Mouse (Mus musculus): Measurements from ENCODE around the gene Glis1. TPM values are rescaled to one million over a fixed set of nuclear protein-coding genes. Genes with fewer than 3 reads are reported as not detected.

Gene Glis1
- polyA plus RNA-seq, 1 experiment from 2014 or later = 2.7 TPM

GRCm38 (mm10) chr4:107648959-107649485 is 214.6 kb downstream of the Glis1 start:
- Histone ChIP-seq H3K4me2 (no peak overlapping the region), H3K4me3 (no peak overlapping the region), H3K27ac (replicated peaks) (no peak overlapping the region), H3K9me3 (no peaks in the 10 kb centered on the region), H3K9ac (no peak overlapping the region), H3K27me3 (no peaks in the 10 kb centered on the region), H3K4me1 (replicated peaks) (peaks cover 35% of the 10 kb centered on the region), H3K36me3 (no peaks in the 10 kb centered on the region)
- 61% methylated on average over 5 of the region's 5 CpGs for WGBS
- no peak for ATAC-seq (ENCODE audit: low read depth)

GRCm38 (mm10) chr4:107651021-107651496 is 216.7 kb downstream of the Glis1 start:
- Histone ChIP-seq H3K9ac (no peak overlapping the region), H3K9me3 (no peaks in the 10 kb centered on the region), H3K27me3 (no peaks in the 10 kb centered on the region), H3K36me3 (no peaks in the 10 kb centered on the region), H3K4me1 (replicated peaks) (peaks cover 35% of the 10 kb centered on the region), H3K4me3 (no peak overlapping the region), H3K4me2 (peak overlapping the region; percentile 2; the same call in 1 of the 2 replicates), H3K27ac (replicated peaks) (no peak overlapping the region)
- WGBS = 19% methylated on average over 12 of the region's 12 CpGs
- ATAC-seq (ENCODE audit: low read depth) = no peak; the same call in 1 of the 2 replicates

GRCm38 (mm10) chr4:107652598-107653279 is 218.3 kb downstream of the Glis1 start:
- ATAC-seq (ENCODE audit: low read depth) = peak; percentile 90
- 12% methylated on average over 7 of the region's 7 CpGs for WGBS
- Histone ChIP-seq H3K9ac (no peak overlapping the region), H3K9me3 (no peaks in the 10 kb centered on the region), H3K4me3 (no peak overlapping the region), H3K4me2 (peak overlapping the region; percentile 19; the same call in 1 of the 2 replicates), H3K27ac (replicated peaks) (no peak overlapping the region), H3K27me3 (no peaks in the 10 kb centered on the region), H3K36me3 (no peaks in the 10 kb centered on the region), H3K4me1 (replicated peaks) (peaks cover 35% of the 10 kb centered on the region)

GRCm38 (mm10) chr4:107653280-107653643 is 218.9 kb downstream of the Glis1 start:
- H3K27ac ChIP-seq (replicated peaks) = no peak overlapping the region
- no peak overlapping the region for H3K4me2 ChIP-seq
- H3K27me3 ChIP-seq = no peaks in the 10 kb centered on the region
- H3K9ac ChIP-seq = no peak overlapping the region
- no peaks in the 10 kb centered on the region for H3K36me3 ChIP-seq
- whole genome bisulfite sequencing = 76% methylated on average over 5 of the region's 5 CpGs
- ATAC-seq (ENCODE audit: low read depth) = peak; percentile 24; the same call in 1 of the 2 replicates
- H3K9me3 ChIP-seq = no peaks in the 10 kb centered on the region
- H3K4me1 ChIP-seq (replicated peaks) = peaks cover 35% of the 10 kb centered on the region
- H3K4me3 ChIP-seq = no peak overlapping the region

GRCm38 (mm10) chr4:107660649-107661048 is 226.3 kb downstream of the Glis1 start:
- WGBS = 69% methylated on average over 11 of the region's 11 CpGs
- no peak overlapping the region for H3K4me2 ChIP-seq
- no peaks in the 10 kb centered on the region for H3K9me3 ChIP-seq
- no peak overlapping the region for H3K4me3 ChIP-seq
- H3K36me3 ChIP-seq = no peaks in the 10 kb centered on the region
- H3K27ac ChIP-seq (replicated peaks) = no peak overlapping the region
- H3K4me1 ChIP-seq (replicated peaks) = 0 out of 2 replicates have a peak, but pooled peaks cover 4% of the 10 kb centered on the region
- no peak; the same call in 1 of the 2 replicates for ATAC-seq (ENCODE audit: low read depth)
- H3K27me3 ChIP-seq = no peaks in the 10 kb centered on the region
- H3K9ac ChIP-seq = no peak overlapping the region

GRCm38 (mm10) chr4:107668514-107668913 is 234.1 kb downstream of the Glis1 start:
- ATAC-seq (ENCODE audit: low read depth) = no peak
- H3K9me3 ChIP-seq = no peaks in the 10 kb centered on the region
- H3K4me1 ChIP-seq (replicated peaks) = peaks cover 3% of the 10 kb centered on the region
- H3K9ac ChIP-seq = no peak overlapping the region
- no peak overlapping the region for H3K4me2 ChIP-seq
- H3K27me3 ChIP-seq = no peaks in the 10 kb centered on the region
- no peak overlapping the region for H3K4me3 ChIP-seq
- H3K36me3 ChIP-seq = no peaks in the 10 kb centered on the region
- H3K27ac ChIP-seq (replicated peaks) = no peak overlapping the region
- WGBS = 89% methylated on average over 2 of the region's 2 CpGs

- H3K27me3 ChIP-seq = no peaks in the 10 kb centered on the region
- no peaks in the 10 kb centered on the region for H3K9me3 ChIP-seq
- H3K9ac ChIP-seq = no peak overlapping the region
- H3K4me3 ChIP-seq = no peak overlapping the region
- H3K4me1 ChIP-seq (replicated peaks) = peaks cover 11% of the 10 kb centered on the region
- H3K36me3 ChIP-seq = no peaks in the 10 kb centered on the region
- ATAC-seq (ENCODE audit: low read depth) = no peak
- WGBS = 64% methylated on average over 5 of the region's 5 CpGs
- no peak overlapping the region for H3K4me2 ChIP-seq
- H3K27ac ChIP-seq (replicated peaks) = peak overlapping the region; percentile 38
Observed at GRCm38 (mm10) chr4:107670731-107671130, 236.3 kb downstream of the Glis1 start.

GRCm38 (mm10) chr4:107673638-107674321 is 239.4 kb downstream of the Glis1 start:
- Histone ChIP-seq H3K4me1 (replicated peaks) (peaks cover 11% of the 10 kb centered on the region), H3K4me3 (peak overlapping the region; percentile 10; the same call in 1 of the 2 replicates), H3K36me3 (no peaks in the 10 kb centered on the region), H3K9ac (peak overlapping the region; percentile 41), H3K27me3 (no peaks in the 10 kb centered on the region), H3K9me3 (no peaks in the 10 kb centered on the region), H3K4me2 (peak overlapping the region; percentile 44), H3K27ac (replicated peaks) (peak overlapping the region; percentile 86)
- 12% methylated on average over 23 of the region's 23 CpGs for WGBS
- peak; percentile 94 for ATAC-seq (ENCODE audit: low read depth)

GRCm38 (mm10) chr4:107674322-107674644 is 239.9 kb downstream of the Glis1 start:
- peak overlapping the region; percentile 86 for H3K27ac ChIP-seq (replicated peaks)
- no peak for ATAC-seq (ENCODE audit: low read depth)
- no peak overlapping the region for H3K9ac ChIP-seq
- no peaks in the 10 kb centered on the region for H3K36me3 ChIP-seq
- H3K4me3 ChIP-seq = no peak overlapping the region
- H3K4me1 ChIP-seq (replicated peaks) = peaks cover 14% of the 10 kb centered on the region
- WGBS = 27% methylated on average over 5 of the region's 5 CpGs
- H3K9me3 ChIP-seq = no peaks in the 10 kb centered on the region
- H3K4me2 ChIP-seq = peak overlapping the region; percentile 44
- no peaks in the 10 kb centered on the region for H3K27me3 ChIP-seq

- H3K4me2 ChIP-seq = no peak overlapping the region
- WGBS = 68% methylated on average over 10 of the region's 10 CpGs
- no peak overlapping the region for H3K4me3 ChIP-seq
- H3K36me3 ChIP-seq = no peaks in the 10 kb centered on the region
- no peak overlapping the region for H3K27ac ChIP-seq (replicated peaks)
- 0 out of 2 replicates have a peak overlapping the region, but pooled peaks have one; percentile 22 for H3K9ac ChIP-seq
- no peaks in the 10 kb centered on the region for H3K27me3 ChIP-seq
- H3K4me1 ChIP-seq (replicated peaks) = peaks cover 28% of the 10 kb centered on the region
- no peak for ATAC-seq (ENCODE audit: low read depth)
- H3K9me3 ChIP-seq = no peaks in the 10 kb centered on the region
Observed at GRCm38 (mm10) chr4:107675645-107676044, 241.3 kb downstream of the Glis1 start.

GRCm38 (mm10) chr4:107680311-107681098 is 246.1 kb downstream of the Glis1 start:
- 29% methylated on average over 15 of the region's 15 CpGs for WGBS
- Histone ChIP-seq H3K9ac (peak overlapping the region; percentile 49), H3K4me3 (peak overlapping the region; percentile 5), H3K9me3 (no peaks in the 10 kb centered on the region), H3K27ac (replicated peaks) (peak overlapping the region; percentile 81), H3K4me2 (peak overlapping the region; percentile 42), H3K4me1 (replicated peaks) (peaks cover 28% of the 10 kb centered on the region), H3K27me3 (no peaks in the 10 kb centered on the region), H3K36me3 (no peaks in the 10 kb centered on the region)
- ATAC-seq (ENCODE audit: low read depth) = peak; percentile 79
